Comparison of ENCODE assay signal across 10 mouse cellular contexts in the genomic region with DNA sequence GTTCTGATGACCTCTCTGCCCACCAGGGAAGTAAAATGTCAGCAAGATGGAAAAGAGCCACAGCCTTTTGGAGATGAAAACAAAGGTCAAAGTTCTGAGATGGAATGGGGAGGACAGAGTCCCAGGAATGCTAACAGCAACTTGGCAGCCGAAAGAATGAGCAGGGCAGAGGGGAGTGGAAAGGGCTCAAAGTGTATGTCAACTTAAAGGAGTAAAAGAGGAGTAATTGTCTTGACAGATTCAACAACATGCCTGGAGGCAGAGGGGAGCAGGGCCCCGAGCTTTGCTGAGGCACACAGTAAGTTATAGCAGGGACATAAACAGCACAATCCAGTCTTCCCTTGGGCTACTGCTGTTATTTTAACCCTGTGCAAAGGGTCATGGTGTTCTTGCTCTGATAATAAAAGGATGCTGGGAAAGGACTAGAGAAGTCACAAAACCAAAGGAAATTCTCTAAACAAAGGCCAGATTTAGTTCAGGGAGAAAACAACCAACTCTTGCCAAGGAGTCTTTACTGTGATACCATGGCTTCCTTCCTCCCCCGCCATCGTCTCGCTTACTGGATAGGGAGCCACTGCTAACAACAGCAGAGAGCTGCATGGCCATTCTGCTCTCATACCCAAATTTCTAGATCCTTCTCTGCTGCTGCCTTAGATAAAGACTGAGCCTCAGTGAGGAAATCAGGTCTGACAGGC. TPM values are rescaled to one million over a fixed set of nuclear protein-coding genes. Genes with fewer than 3 reads are reported as not detected.
DNase-seq lines count a peak whose midpoint lies in the region; ATAC-seq and TF ChIP-seq lines count a peak whose summit lies in the region.
"Had no signal": no experiment of that assay in that cellular context is flagged by ENCODE, and none has a peak within 500 bp of the region (broad histone marks: within the 10 kb centered on the region; RNA-seq: fewer than 3 reads in every experiment).

No protein-coding gene starts in this region.

- ATAC-seq in heart, embryonic 12.5 days (ENCODE audit: insufficient number of reproducible peaks, low FRiP score): peak; percentile 77
- no peak for ATAC-seq in hindbrain, postnatal 0 days
- ATAC-seq: inflammation-experienced regulatory T-cells, adult 6 months had no signal

- no peak for DNase-seq in gastrocnemius, adult 2 months
- DNase-seq in gastrocnemius, postnatal 4 days (ENCODE audit: low spot score in 2 of 2): no peak
- peak; percentile 73 for DNase-seq in Muller cell, postnatal 12 days (ENCODE audit: inconsistent ontology term)
- DNase-seq in kidney, postnatal 36 days: peak; percentile 66 to 80
- DNase-seq in thymus, adult 18-20 months: no peak
- no peak for DNase-seq in cerebellum, adult 2 months
- DNase-seq in hindbrain, postnatal 0 days (ENCODE audit: low spot score): no peak

- peak overlapping the region; percentile 60 for H3K27ac ChIP-seq in gastrocnemius, adult 2 months
- peak overlapping the region; percentile 85 for H3K27ac ChIP-seq in heart, embryonic 12.5 days (ENCODE audit: poor library complexity, severe bottlenecking)
- H3K27ac ChIP-seq in cerebellum, adult 2 months (ENCODE audit: insufficient read depth, low read length): no peak overlapping the region
- H3K27ac ChIP-seq in hindbrain, postnatal 0 days: no peak overlapping the region

- no peak for TF ChIP-seq POLR2A in cerebellum, adult 2 months (IDR thresholded peaks at IDR 0.05; ENCODE audit: borderline replicate concordance, insufficient read depth, low read length)

- no peaks in the 10 kb centered on the region for H3K36me3 ChIP-seq in heart, embryonic 12.5 days
- H3K36me3 ChIP-seq in hindbrain, postnatal 0 days (ENCODE audit: insufficient read depth, low read length): no peaks in the 10 kb centered on the region

- TF ChIP-seq CTCF in gastrocnemius, adult 2 months (IDR thresholded peaks at IDR 0.05): no peak
- TF ChIP-seq CTCF in cerebellum, adult 2 months (IDR thresholded peaks at IDR 0.05; ENCODE audit: borderline replicate concordance, insufficient read depth, low read depth, low read length): no peak
- TF ChIP-seq CTCF in hindbrain, postnatal 0 days (IDR thresholded peaks at IDR 0.05; ENCODE audit: low read depth): no peak

- H3K9me3 ChIP-seq in heart, embryonic 12.5 days (replicated peaks): no peaks in the 10 kb centered on the region
- no peaks in the 10 kb centered on the region for H3K9me3 ChIP-seq in hindbrain, postnatal 0 days (ENCODE audit: low read length)
- H3K9me3 ChIP-seq: megakaryocyte, embryonic 14.5 days had no signal

- WGBS in heart, embryonic 12.5 days: 25% methylated on average over 5 of the region's 5 CpGs
- 62% methylated on average over 5 of the region's 5 CpGs for WGBS in cerebellum, adult 2 months
- WGBS in hindbrain, postnatal 0 days: 50% methylated on average over 5 of the region's 5 CpGs

- no peaks in the 10 kb centered on the region for H3K27me3 ChIP-seq in heart, embryonic 12.5 days (replicated peaks)
- H3K27me3 ChIP-seq in cerebellum, adult 2 months (ENCODE audit: control insufficient read depth, insufficient read depth, low read length): no peaks in the 10 kb centered on the region
- H3K27me3 ChIP-seq in hindbrain, postnatal 0 days (ENCODE audit: insufficient read depth, low read length): no peaks in the 10 kb centered on the region
- H3K27me3 ChIP-seq: megakaryocyte, embryonic 14.5 days had no signal

- H3K4me2 ChIP-seq in heart, embryonic 12.5 days: no peak overlapping the region
- no peak overlapping the region for H3K4me2 ChIP-seq in hindbrain, postnatal 0 days (ENCODE audit: low read depth, low read length)

- H3K9ac ChIP-seq in heart, embryonic 12.5 days: no peak overlapping the region
- no peak overlapping the region for H3K9ac ChIP-seq in hindbrain, postnatal 0 days (replicated peaks; ENCODE audit: low read length)

- no peak overlapping the region for H3K4me3 ChIP-seq in gastrocnemius, adult 2 months
- no peak overlapping the region for H3K4me3 ChIP-seq in heart, embryonic 12.5 days
- no peak overlapping the region for H3K4me3 ChIP-seq in cerebellum, adult 2 months (replicated peaks; ENCODE audit: insufficient read depth, low read depth, low read length)
- no peak overlapping the region for H3K4me3 ChIP-seq in hindbrain, postnatal 0 days (ENCODE audit: low read length)
- H3K4me3 ChIP-seq: megakaryocyte, embryonic 14.5 days had no signal

- H3K4me1 ChIP-seq in heart, embryonic 12.5 days (replicated peaks): peaks cover 63% of the 10 kb centered on the region
- no peaks in the 10 kb centered on the region for H3K4me1 ChIP-seq in cerebellum, adult 2 months (ENCODE audit: control insufficient read depth, insufficient read depth, low read length)
- 0 out of 2 replicates have a peak, but pooled peaks cover 5% of the 10 kb centered on the region for H3K4me1 ChIP-seq in hindbrain, postnatal 0 days (ENCODE audit: insufficient read depth, low read length)

- intact Hi-C loops in gastrocnemius, adult 2 months (cut with DNase I): no loop called here

RNA-seq across cellular contexts. Expression of gene P3h2, which starts 56.0 kb away (rescaled TPM):
- 1 to 10 TPM; 4.6 to 7.5 TPM for total RNA-seq in gastrocnemius, adult 2 months (2021)
- 10 to 100 TPM; 13.3 to 14.9 TPM for total RNA-seq in gastrocnemius, postnatal 4 days (2021)
- polyA plus RNA-seq in heart, embryonic 12.5 days (2016; fragmentation: Nextera tagmentation; extraction: Ambion mirVana): 16.5 and 17.7 TPM in 2 replicates
- 0.97 and 1.2 TPM in 2 replicates for polyA plus RNA-seq in cerebellum, adult 2 months (2012; rRNA removed)
- 0.54 and 1.4 TPM in 2 replicates for total RNA-seq in hindbrain, postnatal 0 days (2014; rRNA removed)
- polyA plus RNA-seq in hindbrain, postnatal 0 days (2015; fragmentation: Nextera tagmentation; extraction: Ambion mirVana): 0.78 and 0.83 TPM in 2 replicates

Comparison
In these comparisons a context has a peak if more than half of its experiments do, and no peak if none do; other contexts are left out.
1. DNase-seq: peak in Muller cell, postnatal 12 days (single experiment) and kidney, postnatal 36 days (2 of 2); none in gastrocnemius, adult 2 months (single experiment), gastrocnemius, postnatal 4 days (0 of 2), thymus, adult 18-20 months (0 of 2), cerebellum, adult 2 months (0 of 2) and hindbrain, postnatal 0 days (single experiment).
2. H3K27ac ChIP-seq: peak in gastrocnemius, adult 2 months (single experiment) and heart, embryonic 12.5 days (single experiment); none in cerebellum, adult 2 months (single experiment) and hindbrain, postnatal 0 days (single experiment).